Comparison of ENCODE assay signal across 19 mouse cellular contexts in the genomic region with DNA sequence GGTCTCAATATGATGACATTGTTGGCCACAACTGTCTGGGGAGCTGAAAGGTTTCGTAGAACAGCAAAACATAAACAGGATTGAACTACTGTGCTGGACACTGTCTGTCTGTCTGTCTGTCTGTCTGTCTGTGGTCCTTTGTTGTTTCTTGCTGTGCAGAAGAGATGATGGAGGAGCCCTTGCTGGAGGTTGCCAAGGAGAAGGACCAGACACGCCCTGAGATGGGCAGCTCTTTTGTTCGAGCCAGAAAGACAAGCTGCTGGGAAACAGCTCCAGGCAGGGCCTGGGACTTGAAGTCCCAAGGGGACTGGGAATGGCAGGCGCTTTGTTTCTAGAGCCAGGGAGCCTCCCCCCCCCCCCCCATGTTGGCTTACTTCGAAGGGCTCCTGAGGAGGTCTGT. TPM values are rescaled to one million over a fixed set of nuclear protein-coding genes. Genes with fewer than 3 reads are reported as not detected.
DNase-seq lines count a peak whose midpoint lies in the region; ATAC-seq lines count a peak whose summit lies in the region.
"Had no signal": no experiment of that assay in that cellular context is flagged by ENCODE, and none has a peak within 500 bp of the region (broad histone marks: within the 10 kb centered on the region; RNA-seq: fewer than 3 reads in every experiment).

No protein-coding gene starts in this region.

- 59% methylated on average over 5 of the region's 5 CpGs for whole genome bisulfite sequencing in midbrain, embryonic 10.5 days
- 26% methylated on average over 5 of the region's 5 CpGs for WGBS in midbrain, embryonic 16.5 days
- 14% methylated on average over 5 of the region's 5 CpGs for WGBS in hindbrain, embryonic 14.5 days
- 30% methylated on average over 5 of the region's 5 CpGs for WGBS in midbrain, embryonic 15.5 days

- ATAC-seq in midbrain, embryonic 16.5 days: no peak
- ATAC-seq in hindbrain, embryonic 14.5 days (ENCODE audit: low FRiP score): no peak
- ATAC-seq in midbrain, embryonic 15.5 days (replicated peaks): no peak
- ATAC-seq: intestine, embryonic 15.5 days; liver, embryonic 12.5 days had no signal

- peak; percentile 18 for DNase-seq in cerebellum, adult 9-11 months
- DNase-seq in cerebellum, postnatal 25 days: no peak
- peak; percentile 55 for DNase-seq in midbrain, embryonic 10.5 days (ENCODE audit: low spot score)
- DNase-seq in hindbrain, embryonic 14.5 days (ENCODE audit: low spot score): no peak
- DNase-seq in spleen, adult 12 weeks (ENCODE audit: low spot score): no peak
- DNase-seq in layer of hippocampus, adult 11-12 months (ENCODE audit: low spot score): no peak
- DNase-seq: adrenal gland, adult 2 months; cerebellum, adult 11-12 months; gastrocnemius, postnatal 14 days; heart, postnatal 10 days; lung, embryonic 14.5 days; lung, postnatal 4 days; thymus, adult 2 months had no signal

- no peak overlapping the region for H3K9ac ChIP-seq in midbrain, embryonic 16.5 days (ENCODE audit: low read depth, low read length)
- no peak overlapping the region for H3K9ac ChIP-seq in hindbrain, embryonic 14.5 days
- H3K9ac ChIP-seq in midbrain, embryonic 15.5 days: no peak overlapping the region
- H3K9ac ChIP-seq: intestine, embryonic 15.5 days; liver, embryonic 12.5 days; lung, embryonic 14.5 days had no signal

- peak overlapping the region; percentile 80 for H3K27ac ChIP-seq in midbrain, embryonic 10.5 days (replicated peaks)
- no peak overlapping the region for H3K27ac ChIP-seq in midbrain, embryonic 16.5 days (ENCODE audit: low read length)
- peak overlapping the region; percentile 38 for H3K27ac ChIP-seq in hindbrain, embryonic 14.5 days
- peak overlapping the region; percentile 34; the same call in 1 of the 2 replicates for H3K27ac ChIP-seq in midbrain, embryonic 15.5 days
- H3K27ac ChIP-seq: intestine, embryonic 15.5 days; kidney, postnatal 0 days; layer of hippocampus, adult 2 months; liver, embryonic 12.5 days had no signal

- H3K9me3 ChIP-seq in midbrain, embryonic 10.5 days (replicated peaks): no peaks in the 10 kb centered on the region
- no peaks in the 10 kb centered on the region for H3K9me3 ChIP-seq in midbrain, embryonic 16.5 days (replicated peaks; ENCODE audit: control insufficient read depth, low read length, poor library complexity, severe bottlenecking)
- H3K9me3 ChIP-seq in hindbrain, embryonic 14.5 days (ENCODE audit: control insufficient read depth, low read length): no peaks in the 10 kb centered on the region
- no peaks in the 10 kb centered on the region for H3K9me3 ChIP-seq in midbrain, embryonic 15.5 days
- H3K9me3 ChIP-seq: intestine, embryonic 15.5 days; liver, embryonic 12.5 days had no signal

- peaks cover 5% of the 10 kb centered on the region; the same call in 1 of the 2 replicates for H3K36me3 ChIP-seq in midbrain, embryonic 10.5 days
- no peaks in the 10 kb centered on the region for H3K36me3 ChIP-seq in midbrain, embryonic 16.5 days (ENCODE audit: control insufficient read depth, insufficient read depth, low read length)
- H3K36me3 ChIP-seq in hindbrain, embryonic 14.5 days (replicated peaks; ENCODE audit: control insufficient read depth, insufficient read depth): peaks cover 13% of the 10 kb centered on the region; the same call in 1 of the 2 replicates
- H3K36me3 ChIP-seq in midbrain, embryonic 15.5 days (replicated peaks): 0 out of 2 replicates have a peak, but pooled peaks cover 5% of the 10 kb centered on the region
- H3K36me3 ChIP-seq: intestine, embryonic 15.5 days; liver, embryonic 12.5 days had no signal

- H3K4me1 ChIP-seq in midbrain, embryonic 10.5 days: peaks cover 75% of the 10 kb centered on the region
- H3K4me1 ChIP-seq in midbrain, embryonic 16.5 days (ENCODE audit: control insufficient read depth, insufficient read depth, low read length): peaks cover 27% of the 10 kb centered on the region
- H3K4me1 ChIP-seq in hindbrain, embryonic 14.5 days (replicated peaks; ENCODE audit: control insufficient read depth, insufficient read depth, low read length): peaks cover 65% of the 10 kb centered on the region
- H3K4me1 ChIP-seq in midbrain, embryonic 15.5 days: peaks cover 71% of the 10 kb centered on the region
- H3K4me1 ChIP-seq: liver, embryonic 12.5 days had no signal

- no peak overlapping the region for H3K4me3 ChIP-seq in midbrain, embryonic 10.5 days
- H3K4me3 ChIP-seq in midbrain, embryonic 16.5 days (ENCODE audit: low read depth, low read length): no peak overlapping the region
- no peak overlapping the region for H3K4me3 ChIP-seq in hindbrain, embryonic 14.5 days (replicated peaks; ENCODE audit: low read length)
- H3K4me3 ChIP-seq in midbrain, embryonic 15.5 days: no peak overlapping the region
- H3K4me3 ChIP-seq: intestine, embryonic 15.5 days; layer of hippocampus, adult 2 months; liver, embryonic 12.5 days had no signal

- H3K4me2 ChIP-seq in midbrain, embryonic 16.5 days (ENCODE audit: low read length): no peak overlapping the region
- H3K4me2 ChIP-seq in hindbrain, embryonic 14.5 days (replicated peaks): no peak overlapping the region
- H3K4me2 ChIP-seq in midbrain, embryonic 15.5 days: no peak overlapping the region
- H3K4me2 ChIP-seq: intestine, embryonic 15.5 days; liver, embryonic 12.5 days; lung, embryonic 14.5 days had no signal

- H3K27me3 ChIP-seq in midbrain, embryonic 10.5 days (ENCODE audit: low read depth, poor library complexity, severe bottlenecking): peaks cover 29% of the 10 kb centered on the region
- H3K27me3 ChIP-seq in midbrain, embryonic 16.5 days (ENCODE audit: control insufficient read depth, insufficient read depth, low read depth, low read length): no peaks in the 10 kb centered on the region
- no peaks in the 10 kb centered on the region for H3K27me3 ChIP-seq in hindbrain, embryonic 14.5 days (ENCODE audit: control insufficient read depth, insufficient read depth, low read length)
- no peaks in the 10 kb centered on the region for H3K27me3 ChIP-seq in midbrain, embryonic 15.5 days (replicated peaks)

RNA-seq across cellular contexts. Expression of a gene that starts 5.9 kb away (rescaled TPM):
- 12.3 and 19.9 TPM in 2 replicates for polyA plus RNA-seq in midbrain, embryonic 10.5 days (2016; fragmentation: Nextera tagmentation; extraction: Ambion mirVana)
- polyA plus RNA-seq in midbrain, embryonic 16.5 days (2015; fragmentation: Nextera tagmentation; extraction: Ambion mirVana): 108 and 126 TPM in 2 replicates
- polyA plus RNA-seq in hindbrain, embryonic 14.5 days (2014; fragmentation: Nextera tagmentation; extraction: Ambion mirVana): 80.7 and 92.0 TPM in 2 replicates
- polyA plus RNA-seq in midbrain, embryonic 15.5 days (2015; fragmentation: Nextera tagmentation; extraction: Ambion mirVana): 107 and 110 TPM in 2 replicates

Comparison
In these comparisons a context has a peak if more than half of its experiments do, and no peak if none do; other contexts are left out.
1. DNase-seq: peak in cerebellum, adult 9-11 months (single experiment) and midbrain, embryonic 10.5 days (single experiment); none in cerebellum, postnatal 25 days (0 of 2), hindbrain, embryonic 14.5 days (single experiment), spleen, adult 12 weeks (single experiment) and layer of hippocampus, adult 11-12 months (single experiment).